In genomic region chr11:25538641-25539258, GRCm38 (mm10) we compare ENCODE assay signal across 14 mouse cellular contexts.
DNase-seq lines count a peak whose midpoint lies in the region; ATAC-seq and TF ChIP-seq lines count a peak whose summit lies in the region.
"Had no signal": no experiment of that assay in that cellular context is flagged by ENCODE, and none has a peak within 500 bp of the region (broad histone marks: within the 10 kb centered on the region; RNA-seq: fewer than 3 reads in every experiment).

No protein-coding gene starts in this region.

- H3K36me3 ChIP-seq in heart, embryonic 10.5 days = no peaks in the 10 kb centered on the region
- H3K36me3 ChIP-seq in limb, embryonic 12.5 days = no peaks in the 10 kb centered on the region
- no peaks in the 10 kb centered on the region for H3K36me3 ChIP-seq in limb, embryonic 10.5 days
- H3K36me3 ChIP-seq in stomach, embryonic 16.5 days (ENCODE audit: control insufficient read depth, insufficient read depth, low read length) = no peaks in the 10 kb centered on the region
- no peaks in the 10 kb centered on the region for H3K36me3 ChIP-seq in stomach, postnatal 0 days (ENCODE audit: control insufficient read depth, insufficient read depth, low read length)
- H3K36me3 ChIP-seq: G1E; liver, embryonic 12.5 days had no signal

- WGBS in heart, embryonic 10.5 days = 91% methylated on average over 3 of the region's 3 CpGs
- WGBS in limb, embryonic 12.5 days = 89% methylated on average over 3 of the region's 3 CpGs
- 94% methylated on average over 3 of the region's 3 CpGs for WGBS in limb, embryonic 10.5 days
- 86% methylated on average over 3 of the region's 3 CpGs for WGBS in stomach, embryonic 16.5 days
- 66% methylated on average over 3 of the region's 3 CpGs for WGBS in stomach, postnatal 0 days

- H3K9me3 ChIP-seq in heart, embryonic 10.5 days = no peaks in the 10 kb centered on the region
- H3K9me3 ChIP-seq in limb, embryonic 12.5 days = no peaks in the 10 kb centered on the region
- no peaks in the 10 kb centered on the region for H3K9me3 ChIP-seq in limb, embryonic 10.5 days (replicated peaks)
- no peaks in the 10 kb centered on the region for H3K9me3 ChIP-seq in stomach, embryonic 16.5 days (replicated peaks; ENCODE audit: control insufficient read depth, low read length)
- H3K9me3 ChIP-seq in stomach, postnatal 0 days (ENCODE audit: control insufficient read depth, low read length) = no peaks in the 10 kb centered on the region
- H3K9me3 ChIP-seq: G1E; liver, embryonic 12.5 days had no signal

- no peak overlapping the region for H3K27ac ChIP-seq in heart, embryonic 10.5 days
- H3K27ac ChIP-seq in limb, embryonic 12.5 days = no peak overlapping the region
- no peak overlapping the region for H3K27ac ChIP-seq in limb, embryonic 10.5 days
- no peak overlapping the region for H3K27ac ChIP-seq in stomach, embryonic 16.5 days (ENCODE audit: low read length)
- H3K27ac ChIP-seq in stomach, postnatal 0 days (replicated peaks) = no peak overlapping the region
- H3K27ac ChIP-seq: liver, embryonic 12.5 days; macrophage had no signal

- no peaks in the 10 kb centered on the region for H3K4me1 ChIP-seq in heart, embryonic 10.5 days
- H3K4me1 ChIP-seq in limb, embryonic 12.5 days (replicated peaks) = no peaks in the 10 kb centered on the region
- H3K4me1 ChIP-seq in limb, embryonic 10.5 days = no peaks in the 10 kb centered on the region
- no peaks in the 10 kb centered on the region for H3K4me1 ChIP-seq in stomach, embryonic 16.5 days (ENCODE audit: control insufficient read depth, insufficient read depth, low read length)
- H3K4me1 ChIP-seq in stomach, postnatal 0 days (replicated peaks; ENCODE audit: control insufficient read depth, insufficient read depth) = no peaks in the 10 kb centered on the region
- H3K4me1 ChIP-seq: liver, embryonic 12.5 days had no signal

- no peak overlapping the region for H3K4me2 ChIP-seq in limb, embryonic 12.5 days
- no peak overlapping the region for H3K4me2 ChIP-seq in stomach, embryonic 16.5 days (ENCODE audit: low read depth, low read length)
- H3K4me2 ChIP-seq in stomach, postnatal 0 days (replicated peaks; ENCODE audit: low read depth) = no peak overlapping the region
- H3K4me2 ChIP-seq: liver, embryonic 12.5 days had no signal

- no peak for TF ChIP-seq EP300 in stomach, postnatal 0 days (optimal IDR thresholded peaks at IDR 0.05)

- TF ChIP-seq CTCF in stomach, postnatal 0 days (IDR thresholded peaks at IDR 0.05; ENCODE audit: low read depth) = no peak

- peak; percentile 56; the same call in 1 of the 2 replicates for ATAC-seq in limb, embryonic 12.5 days (ENCODE audit: insufficient number of reproducible peaks, insufficient read depth, low FRiP score, low TSS enrichment, low read depth)
- peak; percentile 37 for ATAC-seq in stomach, embryonic 16.5 days (ENCODE audit: insufficient read depth, low FRiP score)
- no peak for ATAC-seq in stomach, postnatal 0 days (ENCODE audit: low FRiP score, low TSS enrichment)
- ATAC-seq: intestine, postnatal 0 days; liver, embryonic 12.5 days had no signal

- peak; percentile 70 to 77 for DNase-seq in cerebellum, postnatal 10 days
- DNase-seq in cerebellum, adult 9-11 months = no peak
- peak; percentile 30 to 35 for DNase-seq in heart, postnatal 10 days
- DNase-seq in heart, embryonic 10.5 days (ENCODE audit: low spot score) = no peak
- no peak for DNase-seq in limb, embryonic 10.5 days (ENCODE audit: low spot score)
- DNase-seq in stomach, postnatal 0 days (ENCODE audit: low spot score) = no peak
- DNase-seq: B cell, adult 2 months; thymus, postnatal 4 days had no signal

- intact Hi-C loops in heart, postnatal 10 days (cut with DNase I) = no loop called here

- H3K9ac ChIP-seq in limb, embryonic 12.5 days (replicated peaks) = no peak overlapping the region
- no peak overlapping the region for H3K9ac ChIP-seq in stomach, embryonic 16.5 days (ENCODE audit: low read length)
- no peak overlapping the region for H3K9ac ChIP-seq in stomach, postnatal 0 days (ENCODE audit: low read length)
- H3K9ac ChIP-seq: liver, embryonic 12.5 days had no signal

- H3K27me3 ChIP-seq in heart, embryonic 10.5 days (ENCODE audit: insufficient read depth, poor library complexity, severe bottlenecking) = no peaks in the 10 kb centered on the region
- no peaks in the 10 kb centered on the region for H3K27me3 ChIP-seq in limb, embryonic 12.5 days
- no peaks in the 10 kb centered on the region for H3K27me3 ChIP-seq in limb, embryonic 10.5 days (ENCODE audit: low read depth, poor library complexity, severe bottlenecking)
- H3K27me3 ChIP-seq in stomach, embryonic 16.5 days (ENCODE audit: control insufficient read depth, insufficient read depth, low read length) = no peaks in the 10 kb centered on the region
- no peaks in the 10 kb centered on the region for H3K27me3 ChIP-seq in stomach, postnatal 0 days (ENCODE audit: control insufficient read depth, insufficient read depth, low read length)
- H3K27me3 ChIP-seq: liver, embryonic 12.5 days had no signal

- H3K4me3 ChIP-seq in heart, embryonic 10.5 days = no peak overlapping the region
- no peak overlapping the region for H3K4me3 ChIP-seq in limb, embryonic 12.5 days (replicated peaks)
- no peak overlapping the region for H3K4me3 ChIP-seq in limb, embryonic 10.5 days
- no peak overlapping the region for H3K4me3 ChIP-seq in stomach, embryonic 16.5 days (replicated peaks; ENCODE audit: low read length)
- no peak overlapping the region for H3K4me3 ChIP-seq in stomach, postnatal 0 days (ENCODE audit: low read depth, low read length)
- H3K4me3 ChIP-seq: liver, embryonic 12.5 days had no signal

Comparison
In these comparisons a context has a peak if more than half of its experiments do, and no peak if none do; other contexts are left out.
1. DNase-seq: peak in cerebellum, postnatal 10 days (2 of 2) and heart, postnatal 10 days (2 of 2); none in cerebellum, adult 9-11 months (single experiment), heart, embryonic 10.5 days (single experiment), limb, embryonic 10.5 days (single experiment) and stomach, postnatal 0 days (single experiment).